ENCODE assay signal across 28 mouse cellular contexts in the genomic region with DNA sequence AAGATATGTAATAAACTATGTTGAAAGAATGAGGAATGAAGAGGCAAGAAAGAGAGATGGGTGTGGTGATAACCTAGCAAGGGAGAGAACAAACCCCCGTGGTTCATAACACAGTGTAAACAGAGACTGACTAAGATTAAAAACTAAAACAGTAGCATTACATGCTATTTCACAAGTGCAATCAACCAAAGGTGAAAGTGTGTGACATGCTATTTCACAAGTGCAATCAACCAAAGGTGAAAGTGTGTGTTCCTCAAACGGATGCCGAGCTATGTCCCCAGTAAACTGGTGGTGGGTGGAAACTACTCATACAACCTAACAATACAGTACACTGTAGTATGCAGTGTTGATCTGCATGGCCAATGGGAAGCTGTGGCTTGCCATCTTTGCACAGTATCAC.
DNase-seq lines count a peak whose midpoint lies in the region; ATAC-seq and TF ChIP-seq lines count a peak whose summit lies in the region.
"Had no signal": no experiment of that assay in that cellular context is flagged by ENCODE, and none has a peak within 500 bp of the region (broad histone marks: within the 10 kb centered on the region; RNA-seq: fewer than 3 reads in every experiment).

No protein-coding gene starts in this region.

- peak; percentile 80 for ATAC-seq in intestine, embryonic 15.5 days
- peak; percentile 66; the same call in 1 of the 2 replicates for ATAC-seq in intestine, postnatal 0 days
- ATAC-seq: activated CD4-positive, CD25-positive, alpha-beta regulatory T cell, adult 4 months; CD4-positive, CD25-positive, alpha-beta regulatory T cell, adult 4 months; forebrain, embryonic 14.5 days; forebrain, embryonic 16.5 days; Patski had no signal

- no peaks in the 10 kb centered on the region for H3K9me3 ChIP-seq in intestine, embryonic 15.5 days
- no peaks in the 10 kb centered on the region for H3K9me3 ChIP-seq in intestine, postnatal 0 days (ENCODE audit: control insufficient read depth)
- H3K9me3 ChIP-seq: embryonic facial prominence, embryonic 13.5 days; embryonic facial prominence, embryonic 15.5 days; forebrain, embryonic 10.5 days; forebrain, embryonic 12.5 days had no signal

- H3K27ac ChIP-seq in liver, adult 2 months (replicated peaks; ENCODE audit: insufficient read depth, low read depth, low read length), result no peak overlapping the region
- H3K27ac ChIP-seq in intestine, embryonic 15.5 days, result no peak overlapping the region
- H3K27ac ChIP-seq in intestine, postnatal 0 days (ENCODE audit: low read depth, low read length), result no peak overlapping the region
- H3K27ac ChIP-seq: embryonic facial prominence, embryonic 13.5 days; embryonic facial prominence, embryonic 15.5 days; forebrain, embryonic 10.5 days; forebrain, embryonic 12.5 days had no signal

- H3K79me2 ChIP-seq in liver, adult 2 months (ENCODE audit: control insufficient read depth, insufficient read depth, low read length), result no peaks in the 10 kb centered on the region

- no peaks in the 10 kb centered on the region for H3K36me3 ChIP-seq in liver, adult 2 months (ENCODE audit: control insufficient read depth, insufficient read depth, low read length)
- H3K36me3 ChIP-seq in intestine, embryonic 15.5 days, result no peaks in the 10 kb centered on the region
- no peaks in the 10 kb centered on the region for H3K36me3 ChIP-seq in intestine, postnatal 0 days (ENCODE audit: control insufficient read depth, insufficient read depth)
- H3K36me3 ChIP-seq: embryonic facial prominence, embryonic 13.5 days; embryonic facial prominence, embryonic 15.5 days; G1E had no signal

- TF ChIP-seq CTCF in liver, adult 2 months (IDR thresholded peaks at IDR 0.05; ENCODE audit: low read depth, low read length), result no peak
- no peak for TF ChIP-seq CTCF in intestine, postnatal 0 days (IDR thresholded peaks at IDR 0.05; ENCODE audit: low read depth)

- 0 out of 2 replicates have a peak, but pooled peaks cover 2% of the 10 kb centered on the region for H3K4me1 ChIP-seq in liver, adult 2 months (ENCODE audit: control insufficient read depth, insufficient read depth, low read length)
- no peaks in the 10 kb centered on the region for H3K4me1 ChIP-seq in intestine, embryonic 15.5 days (replicated peaks)
- H3K4me1 ChIP-seq in intestine, postnatal 0 days (replicated peaks; ENCODE audit: control insufficient read depth, insufficient read depth, low read length), result no peaks in the 10 kb centered on the region
- H3K4me1 ChIP-seq: embryonic facial prominence, embryonic 13.5 days; embryonic facial prominence, embryonic 15.5 days; forebrain, embryonic 10.5 days; forebrain, embryonic 12.5 days had no signal

- WGBS in liver, adult 2 months, result 28% methylated on average over 3 of the region's 3 CpGs
- WGBS in intestine, embryonic 15.5 days, result 58% methylated on average over 3 of the region's 3 CpGs
- WGBS in intestine, postnatal 0 days, result 39% methylated on average over 3 of the region's 3 CpGs

- H3K4me2 ChIP-seq in intestine, embryonic 15.5 days (replicated peaks), result no peak overlapping the region
- no peak overlapping the region for H3K4me2 ChIP-seq in intestine, postnatal 0 days (replicated peaks; ENCODE audit: low read depth)
- H3K4me2 ChIP-seq: embryonic facial prominence, embryonic 13.5 days; embryonic facial prominence, embryonic 15.5 days; forebrain, embryonic 12.5 days had no signal

- no peaks in the 10 kb centered on the region for H3K27me3 ChIP-seq in liver, adult 2 months (ENCODE audit: control insufficient read depth, insufficient read depth, low read length)
- H3K27me3 ChIP-seq in intestine, embryonic 15.5 days (replicated peaks), result no peaks in the 10 kb centered on the region
- peaks cover 11% of the 10 kb centered on the region for H3K27me3 ChIP-seq in intestine, postnatal 0 days (replicated peaks; ENCODE audit: control insufficient read depth, insufficient read depth, low read length)
- H3K27me3 ChIP-seq: CH12.LX; embryonic facial prominence, embryonic 13.5 days; embryonic facial prominence, embryonic 15.5 days; forebrain, embryonic 12.5 days; Patski had no signal

- TF ChIP-seq POLR2A in liver, adult 2 months (IDR thresholded peaks at IDR 0.05; ENCODE audit: extremely low read depth, insufficient read depth, low read length), result no peak

- no peak overlapping the region for H3K4me3 ChIP-seq in liver, adult 2 months (ENCODE audit: insufficient read depth, low read depth, low read length)
- H3K4me3 ChIP-seq in intestine, embryonic 15.5 days (replicated peaks), result no peak overlapping the region
- H3K4me3 ChIP-seq in intestine, postnatal 0 days (ENCODE audit: low read depth, low read length), result no peak overlapping the region
- H3K4me3 ChIP-seq: embryonic facial prominence, embryonic 13.5 days; embryonic facial prominence, embryonic 15.5 days; erythroblast, embryonic 14.5 days; forebrain, embryonic 10.5 days; forebrain, embryonic 12.5 days had no signal

- DNase-seq in liver, adult 2 months (ENCODE audit: extremely low read depth, low read depth, low spot score), result peak; percentile 56
- DNase-seq in liver, result no peak
- DNase-seq in yolk sac, embryonic 10.5 days (ENCODE audit: low spot score), result no peak
- no peak for DNase-seq in lung, postnatal 14 days
- DNase-seq: adrenal gland, postnatal 10 days; adrenal gland, postnatal 25 days; B cell, adult 2 months; cerebellum, adult 11 months; cerebellum, adult 18-20 months; cerebellum, adult 8-10 months; cerebellum, adult 9-11 months; cerebellum, postnatal 14 days; cerebellum, postnatal 36 days; embryo, embryonic 11 days had no signal

- H3K9ac ChIP-seq in liver, adult 2 months (ENCODE audit: low read depth, low read length), result no peak overlapping the region
- H3K9ac ChIP-seq in intestine, embryonic 15.5 days, result no peak overlapping the region
- no peak overlapping the region for H3K9ac ChIP-seq in intestine, postnatal 0 days (ENCODE audit: low read depth, low read length)
- H3K9ac ChIP-seq: embryonic facial prominence, embryonic 13.5 days; embryonic facial prominence, embryonic 15.5 days; forebrain, embryonic 12.5 days had no signal
